Mouse (Mus musculus): ENCODE data around the gene Man2a2. TPM values are rescaled to one million over a fixed set of nuclear protein-coding genes. Genes with fewer than 3 reads are reported as not detected.

Gene Man2a2
- total RNA-seq, 1 experiment: 14.6 TPM

- no peak overlapping the region for H3K9ac ChIP-seq (ENCODE audit: insufficient read depth, low read depth, low read length, poor library complexity, severe bottlenecking)
- TF ChIP-seq CHD2 (IDR thresholded peaks at IDR 0.05; ENCODE audit: low read depth, low read length): no peak
- TF ChIP-seq HCFC1 (IDR thresholded peaks at IDR 0.05; ENCODE audit: borderline replicate concordance, insufficient read depth, low read length): no peak
- TF ChIP-seq MAFK (IDR thresholded peaks at IDR 0.05; ENCODE audit: insufficient read depth, low read depth, low read length): no peak
- TF ChIP-seq ZC3H11A (IDR thresholded peaks at IDR 0.05; ENCODE audit: borderline replicate concordance, low read depth, low read length): no peak
- no peak for TF ChIP-seq ZNF384 (IDR thresholded peaks at IDR 0.05; ENCODE audit: low read depth, low read length)
- no peak overlapping the region for H3K27ac ChIP-seq (ENCODE audit: insufficient read depth, low read depth, low read length, poor library complexity, severe bottlenecking)
- peaks cover 0 to 5% of the 10 kb centered on the region in 2 experiments; a peak in 1 of 4 replicates for H3K4me1 ChIP-seq (ENCODE audit: control insufficient read depth in 2 of 2, insufficient read depth in 2 of 2, low read length in 2 of 2, poor library complexity in 1 of 2)
- H3K9me3 ChIP-seq (ENCODE audit: control insufficient read depth, insufficient read depth, low read depth, low read length): no peaks in the 10 kb centered on the region
- no peak for DNase-seq (ENCODE audit: low read depth, low spot score)
- in situ Hi-C loops (cut with MboI; ENCODE audit: low sequenced_read_pairs in 2 of 2, unreplicated experiment in 2 of 2): loop anchor here (5.0 to 25.0 kb wide), 2 partner anchors 212 to 233 kb away; no protein-coding TSS in a partner anchor
- H3K36me3 ChIP-seq (ENCODE audit: control insufficient read depth, insufficient read depth, low read length, poor library complexity, severe bottlenecking): no peaks in the 10 kb centered on the region
- no peak overlapping the region for H3K4me3 ChIP-seq (ENCODE audit: insufficient read depth in 1 of 2, low read depth in 1 of 2, low read length in 2 of 2, poor library complexity in 1 of 2, severe bottlenecking in 1 of 2)
These were observed 4.3 kb upstream of the Man2a2 start for GRCm38 (mm10) chr7:80375376-80376039.

GRCm38 (mm10) chr7:80374733-80375132 lies 3.6 kb upstream of the Man2a2 start:
- no peak overlapping the region for H3K4me3 ChIP-seq (ENCODE audit: insufficient read depth in 1 of 2, low read depth in 1 of 2, low read length in 2 of 2, poor library complexity in 1 of 2, severe bottlenecking in 1 of 2)
- in situ Hi-C loops (cut with MboI; ENCODE audit: low sequenced_read_pairs in 2 of 2, unreplicated experiment in 2 of 2): loop anchor here (5.0 to 25.0 kb wide), 2 partner anchors 213 to 232 kb away; no protein-coding TSS in a partner anchor
- peaks cover 0 to 1% of the 10 kb centered on the region in 2 experiments; a peak in 1 of 4 replicates for H3K4me1 ChIP-seq (ENCODE audit: control insufficient read depth in 2 of 2, insufficient read depth in 2 of 2, low read length in 2 of 2, poor library complexity in 1 of 2)
- H3K27ac ChIP-seq (ENCODE audit: insufficient read depth, low read depth, low read length, poor library complexity, severe bottlenecking): no peak overlapping the region
- H3K9me3 ChIP-seq (ENCODE audit: control insufficient read depth, insufficient read depth, low read depth, low read length): no peaks in the 10 kb centered on the region
- no peaks in the 10 kb centered on the region for H3K36me3 ChIP-seq (ENCODE audit: control insufficient read depth, insufficient read depth, low read length, poor library complexity, severe bottlenecking)
- TF ChIP-seq HCFC1 (IDR thresholded peaks at IDR 0.05; ENCODE audit: borderline replicate concordance, insufficient read depth, low read length) (no peak), CHD2 (IDR thresholded peaks at IDR 0.05; ENCODE audit: low read depth, low read length) (no peak), MAFK (IDR thresholded peaks at IDR 0.05; ENCODE audit: insufficient read depth, low read depth, low read length) (no peak), ZNF384 (IDR thresholded peaks at IDR 0.05; ENCODE audit: low read depth, low read length) (no peak), ZC3H11A (IDR thresholded peaks at IDR 0.05; ENCODE audit: borderline replicate concordance, low read depth, low read length) (no peak)
- DNase-seq (ENCODE audit: low read depth, low spot score): no peak
- no peak overlapping the region for H3K9ac ChIP-seq (ENCODE audit: insufficient read depth, low read depth, low read length, poor library complexity, severe bottlenecking)

GRCm38 (mm10) chr7:80374280-80374679 lies 3.1 kb upstream of the Man2a2 start:
- no peak overlapping the region for H3K4me3 ChIP-seq (ENCODE audit: insufficient read depth in 1 of 2, low read depth in 1 of 2, low read length in 2 of 2, poor library complexity in 1 of 2, severe bottlenecking in 1 of 2)
- H3K9me3 ChIP-seq (ENCODE audit: control insufficient read depth, insufficient read depth, low read depth, low read length): no peaks in the 10 kb centered on the region
- H3K9ac ChIP-seq (ENCODE audit: insufficient read depth, low read depth, low read length, poor library complexity, severe bottlenecking): no peak overlapping the region
- in situ Hi-C loops (cut with MboI; ENCODE audit: low sequenced_read_pairs in 2 of 2, unreplicated experiment in 2 of 2): no loop called here
- TF ChIP-seq HCFC1 (IDR thresholded peaks at IDR 0.05; ENCODE audit: borderline replicate concordance, insufficient read depth, low read length): no peak
- TF ChIP-seq MAFK (IDR thresholded peaks at IDR 0.05; ENCODE audit: insufficient read depth, low read depth, low read length): no peak
- TF ChIP-seq ZNF384 (IDR thresholded peaks at IDR 0.05; ENCODE audit: low read depth, low read length): no peak
- no peak for TF ChIP-seq CHD2 (IDR thresholded peaks at IDR 0.05; ENCODE audit: low read depth, low read length)
- no peak for TF ChIP-seq ZC3H11A (IDR thresholded peaks at IDR 0.05; ENCODE audit: borderline replicate concordance, low read depth, low read length)
- no peaks in the 10 kb centered on the region for H3K36me3 ChIP-seq (ENCODE audit: control insufficient read depth, insufficient read depth, low read length, poor library complexity, severe bottlenecking)
- no peak for DNase-seq (ENCODE audit: low read depth, low spot score)
- peaks cover 0 to 3% of the 10 kb centered on the region in 2 experiments; a peak in 1 of 4 replicates for H3K4me1 ChIP-seq (ENCODE audit: control insufficient read depth in 2 of 2, insufficient read depth in 2 of 2, low read length in 2 of 2, poor library complexity in 1 of 2)
- no peak overlapping the region for H3K27ac ChIP-seq (ENCODE audit: insufficient read depth, low read depth, low read length, poor library complexity, severe bottlenecking)

GRCm38 (mm10) chr7:80373850-80374249 lies 2.7 kb upstream of the Man2a2 start:
- Histone ChIP-seq H3K4me3 (ENCODE audit: insufficient read depth in 1 of 2, low read depth in 1 of 2, low read length in 2 of 2, poor library complexity in 1 of 2, severe bottlenecking in 1 of 2) (no peak overlapping the region), H3K9me3 (ENCODE audit: control insufficient read depth, insufficient read depth, low read depth, low read length) (no peaks in the 10 kb centered on the region), H3K4me1 (ENCODE audit: control insufficient read depth in 2 of 2, insufficient read depth in 2 of 2, low read length in 2 of 2, poor library complexity in 1 of 2) (peaks cover 0 to 7% of the 10 kb centered on the region in 2 experiments; a peak in 1 of 4 replicates), H3K27ac (ENCODE audit: insufficient read depth, low read depth, low read length, poor library complexity, severe bottlenecking) (no peak overlapping the region), H3K9ac (ENCODE audit: insufficient read depth, low read depth, low read length, poor library complexity, severe bottlenecking) (no peak overlapping the region), H3K36me3 (ENCODE audit: control insufficient read depth, insufficient read depth, low read length, poor library complexity, severe bottlenecking) (no peaks in the 10 kb centered on the region)
- in situ Hi-C loops (cut with MboI; ENCODE audit: low sequenced_read_pairs in 2 of 2, unreplicated experiment in 2 of 2): no loop called here
- no peak for DNase-seq (ENCODE audit: low read depth, low spot score)
- TF ChIP-seq HCFC1 (IDR thresholded peaks at IDR 0.05; ENCODE audit: borderline replicate concordance, insufficient read depth, low read length): no peak
- TF ChIP-seq MAFK (IDR thresholded peaks at IDR 0.05; ENCODE audit: insufficient read depth, low read depth, low read length): no peak
- no peak for TF ChIP-seq ZNF384 (IDR thresholded peaks at IDR 0.05; ENCODE audit: low read depth, low read length)
- TF ChIP-seq CHD2 (IDR thresholded peaks at IDR 0.05; ENCODE audit: low read depth, low read length): no peak
- no peak for TF ChIP-seq ZC3H11A (IDR thresholded peaks at IDR 0.05; ENCODE audit: borderline replicate concordance, low read depth, low read length)

All from ES-E14 (cell line).